Mouse (Mus musculus) activated CD4-positive, CD25-positive, alpha-beta regulatory T cell, adult 4 months (primary cell): ENCODE measurements around the gene Iars2. TPM values are rescaled to one million over a fixed set of nuclear protein-coding genes. Genes with fewer than 3 reads are reported as not detected.
"Not testable (repeated sequence)": the region's sequence is repeated elsewhere in the genome, so short reads cannot be mapped to it uniquely, and the experiment has no call there.

Experiments used
- ATAC-seq: one replicate; pipeline ENCODE4 v1.8.0; 2017
- polyA plus RNA-seq, 2 experiments: library from polyadenylated mRNA; unstranded; fragments of 100-300 nt; shearing (Covaris generic); gene quantifications; one replicate each; pipeline ENCODE4 v1.2.1; 2017

Iars2 gene
- polyA plus RNA-seq, 2 experiments from 2014 or later: 8.7 to 12.1 TPM

DNA sequence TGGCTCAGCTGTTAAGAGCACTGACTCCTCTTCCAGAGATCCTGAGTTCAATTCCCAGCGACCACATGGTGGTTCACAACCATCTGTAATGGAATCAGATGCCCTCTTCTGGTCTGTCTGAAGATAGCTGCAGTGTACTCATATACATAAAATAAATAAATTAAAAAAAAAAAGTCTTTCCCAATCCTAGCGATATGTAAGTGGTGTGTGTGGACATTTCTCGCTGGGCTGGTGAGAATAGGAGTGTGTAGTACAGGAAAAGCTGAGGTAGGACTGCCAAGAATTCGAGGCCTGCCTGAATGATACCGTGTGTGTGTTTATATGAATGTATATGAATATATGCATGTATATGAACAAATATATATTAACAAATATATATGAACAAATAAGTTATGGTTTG lies 2.2 kb upstream of the Iars2 start:
- ATAC-seq: no peak

DNA sequence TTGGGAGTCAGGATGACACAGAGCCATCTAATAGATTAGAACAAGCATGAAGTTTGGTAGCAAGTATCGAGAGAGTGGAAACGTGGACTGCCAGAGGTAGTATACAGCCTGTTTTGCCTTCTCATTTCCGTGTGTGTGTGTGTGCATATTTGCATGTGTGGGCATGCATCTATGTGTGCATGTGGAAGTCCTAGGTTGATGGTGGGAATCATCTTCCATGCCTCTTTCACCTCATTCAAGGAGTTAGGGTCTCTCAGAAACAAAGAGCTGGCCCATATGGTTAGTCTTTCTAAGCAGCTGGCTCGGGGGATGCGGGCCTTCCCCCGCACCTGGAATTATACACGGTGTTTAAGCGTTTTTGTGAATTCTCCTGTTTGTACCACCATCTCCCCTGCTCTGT lies 655 bp upstream of the Iars2 start:
- ATAC-seq: no peak

DNA sequence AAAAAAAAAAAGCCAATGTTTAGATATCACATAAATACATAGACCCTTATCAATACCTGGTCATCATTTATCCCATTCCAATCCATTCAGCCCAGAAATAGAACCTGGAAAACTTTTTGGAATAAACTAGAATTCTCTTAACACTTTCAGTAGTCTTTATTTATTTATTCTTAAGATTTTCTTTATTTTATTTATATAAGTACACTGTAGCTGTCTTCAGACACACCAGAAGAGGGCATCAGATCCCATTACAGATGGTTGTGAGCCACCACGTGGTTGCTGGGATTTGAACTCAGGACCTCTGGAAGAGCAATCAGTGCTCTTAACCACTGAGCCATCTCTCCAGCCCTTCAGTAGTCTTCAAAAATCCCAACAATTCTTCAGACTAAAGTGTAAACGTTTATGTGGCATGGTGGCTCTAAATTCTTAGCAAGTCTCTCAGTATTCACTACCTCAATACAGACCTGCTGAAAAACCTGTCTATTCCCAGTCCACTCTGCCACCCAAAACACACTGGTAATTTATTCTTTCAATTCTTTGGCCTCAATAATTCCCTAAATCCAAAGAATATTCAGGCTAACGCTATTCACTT lies 1.3 kb downstream of the Iars2 start:
- ATAC-seq: not testable (repeated sequence)

DNA sequence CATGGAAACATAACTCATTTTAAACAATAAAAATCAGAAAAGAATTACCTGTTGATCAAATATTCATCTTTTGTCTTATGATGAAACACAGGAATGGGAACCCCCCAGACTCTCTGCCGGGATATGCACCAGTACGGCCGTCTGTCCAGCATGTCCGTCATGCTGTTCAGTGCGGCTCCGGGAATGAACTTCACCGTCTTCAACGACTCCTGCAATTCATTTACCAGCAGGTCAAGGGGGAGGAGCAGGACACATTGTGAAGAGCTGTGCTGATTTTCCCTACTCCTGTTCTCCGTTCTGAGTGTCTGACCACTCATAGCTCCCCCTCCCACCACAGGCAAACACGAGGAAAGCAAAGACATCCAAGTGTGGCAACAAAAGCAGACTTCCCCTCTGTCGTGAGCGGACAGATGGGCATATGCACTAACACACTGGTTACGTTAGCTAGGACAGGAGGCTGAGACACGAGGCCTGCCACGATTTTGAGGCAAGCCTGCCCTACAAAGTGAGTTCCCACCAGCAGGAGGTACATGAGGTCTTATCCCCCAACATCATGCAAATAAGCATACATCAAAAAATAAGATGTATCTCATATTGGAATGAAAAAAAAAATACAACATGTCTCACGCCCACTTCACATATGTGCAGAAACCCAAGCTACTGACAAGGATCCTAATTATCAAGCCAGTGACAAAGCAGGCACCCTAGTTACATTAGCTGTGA lies 13.2 kb downstream of the Iars2 start:
- no peak for ATAC-seq

DNA sequence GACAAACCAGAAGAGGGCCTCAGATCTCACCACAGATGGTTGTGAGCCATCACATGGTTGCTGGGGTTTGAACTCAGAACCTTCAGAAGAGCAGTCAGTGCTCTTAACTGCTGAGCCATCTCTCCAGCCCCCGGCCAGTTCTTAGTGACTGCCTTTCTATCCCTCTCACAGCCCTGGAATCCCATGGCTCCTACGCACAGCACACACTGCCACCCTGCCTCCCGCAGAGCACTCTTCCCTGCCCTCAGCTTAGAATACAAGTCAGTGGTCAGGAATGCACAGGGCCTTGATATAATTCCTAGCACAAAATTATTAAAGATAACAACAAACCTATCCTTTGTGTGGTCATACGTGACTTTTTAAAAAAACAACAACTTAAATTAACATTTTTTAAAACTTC lies 14.7 kb downstream of the Iars2 start:
- no peak for ATAC-seq

DNA sequence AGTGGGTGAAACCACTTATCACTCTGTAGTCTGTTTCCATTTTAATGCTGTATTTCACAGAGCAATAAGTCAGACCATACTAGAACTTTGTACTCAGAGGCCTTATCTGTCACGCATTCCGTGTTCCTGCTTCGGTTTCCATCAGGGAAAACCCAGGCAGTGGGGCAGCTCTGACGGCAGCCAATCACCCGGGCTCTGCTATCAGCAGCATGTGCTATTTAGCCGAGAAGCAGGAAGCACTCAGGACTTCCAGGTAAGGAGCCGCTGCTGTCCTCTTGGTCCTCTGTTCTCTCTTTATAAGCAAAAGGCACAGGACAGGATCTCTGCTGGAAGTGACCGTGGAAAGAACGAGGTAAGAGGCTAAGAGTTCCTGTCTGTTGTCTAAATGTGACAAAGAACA lies 17.2 kb downstream of the Iars2 start:
- no peak for ATAC-seq

DNA sequence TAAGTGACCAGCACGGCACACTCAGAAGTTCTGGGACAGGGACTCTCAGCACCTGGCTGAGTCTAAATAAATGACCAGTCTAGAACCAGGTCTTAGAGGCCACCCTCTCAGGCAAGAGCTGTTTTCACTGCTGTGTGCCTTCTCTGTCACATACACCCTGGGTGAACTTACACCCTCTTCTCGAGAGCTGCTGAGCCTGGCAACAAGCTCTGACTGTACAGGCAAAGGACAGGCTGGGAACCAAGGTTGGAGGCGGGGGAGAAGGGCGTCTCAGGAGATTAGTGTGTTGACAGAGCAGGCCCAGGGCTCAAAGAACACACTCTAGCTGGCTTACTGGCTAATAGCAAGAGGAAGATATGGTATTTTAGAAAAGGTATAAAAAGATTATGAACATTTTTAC lies 20.3 kb downstream of the Iars2 start:
- ATAC-seq: no peak

DNA sequence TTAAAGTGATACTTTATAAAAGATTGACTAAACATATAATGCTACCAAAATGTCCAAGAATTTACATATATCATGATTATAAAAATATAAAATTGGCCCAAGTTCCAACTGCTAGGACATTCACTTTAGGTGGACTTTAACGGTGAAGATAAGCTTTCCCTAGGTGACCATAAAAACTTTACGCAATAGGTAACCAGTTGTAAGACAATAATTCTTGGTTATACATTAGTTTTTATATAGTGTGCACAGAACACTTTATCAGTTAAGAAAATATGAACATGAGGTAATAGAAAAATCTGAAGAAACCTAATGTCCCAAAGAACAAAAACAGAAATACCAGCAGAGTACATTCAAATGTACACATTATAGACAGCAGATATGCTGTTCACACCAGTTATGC lies 20.9 kb downstream of the Iars2 start:
- no peak for ATAC-seq

DNA sequence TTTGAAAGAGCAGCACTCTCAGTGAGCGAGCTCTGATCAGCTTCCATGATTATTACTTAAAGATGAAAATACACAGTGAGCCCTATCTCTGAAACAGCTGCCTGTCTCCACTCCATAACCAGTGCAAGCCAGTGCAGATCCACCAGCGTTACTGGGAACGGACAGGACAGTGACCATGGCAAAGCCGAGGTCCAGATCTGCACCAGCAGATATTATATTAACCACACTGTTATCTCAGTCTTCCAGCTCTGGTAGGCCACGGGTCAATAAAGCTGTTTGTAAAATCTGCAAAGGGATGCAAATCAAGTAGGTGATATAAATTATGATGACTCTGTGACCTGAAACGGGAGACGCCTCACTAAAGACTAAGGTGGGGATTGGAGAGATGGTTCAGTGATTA lies 21.6 kb downstream of the Iars2 start:
- no peak for ATAC-seq

DNA sequence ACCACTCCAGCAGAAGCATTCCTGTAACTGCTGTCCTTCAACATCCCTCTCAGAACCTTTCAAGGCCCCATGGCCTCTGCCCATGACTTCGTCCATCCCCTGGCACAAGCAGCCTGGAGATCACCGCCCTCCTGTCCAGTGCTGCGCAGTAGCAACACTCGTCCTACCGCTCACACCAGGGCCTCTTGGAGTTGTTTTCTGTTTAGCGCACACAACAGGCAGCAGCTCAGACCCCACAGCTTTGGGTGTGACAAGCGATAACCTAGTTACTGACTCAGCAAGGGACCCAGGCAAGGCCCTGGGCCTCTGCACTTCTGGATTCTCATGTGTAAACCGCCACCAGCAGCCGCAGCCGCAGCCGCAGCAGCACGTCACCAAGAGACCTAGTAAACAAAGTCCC lies 22.4 kb downstream of the Iars2 start:
- no peak for ATAC-seq

DNA sequence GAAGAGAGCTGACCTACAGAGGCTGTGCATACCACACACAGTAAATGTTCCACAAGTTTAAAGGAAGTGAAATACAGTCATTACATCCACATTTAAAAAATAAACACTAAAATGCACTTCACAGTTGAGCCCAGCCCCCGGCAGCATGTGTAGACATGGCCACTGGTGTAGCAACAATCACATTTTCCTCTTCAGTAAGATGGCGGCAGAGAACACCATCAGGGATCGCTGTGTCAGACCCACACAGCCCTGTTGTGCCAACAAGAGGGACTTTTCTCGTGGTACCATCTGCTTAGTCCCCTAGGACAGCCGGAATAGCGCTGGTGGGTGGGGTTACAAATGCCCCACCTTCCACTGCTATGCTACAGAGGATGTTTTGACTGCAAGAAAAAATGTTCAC lies 26.4 kb downstream of the Iars2 start:
- ATAC-seq: no peak

DNA sequence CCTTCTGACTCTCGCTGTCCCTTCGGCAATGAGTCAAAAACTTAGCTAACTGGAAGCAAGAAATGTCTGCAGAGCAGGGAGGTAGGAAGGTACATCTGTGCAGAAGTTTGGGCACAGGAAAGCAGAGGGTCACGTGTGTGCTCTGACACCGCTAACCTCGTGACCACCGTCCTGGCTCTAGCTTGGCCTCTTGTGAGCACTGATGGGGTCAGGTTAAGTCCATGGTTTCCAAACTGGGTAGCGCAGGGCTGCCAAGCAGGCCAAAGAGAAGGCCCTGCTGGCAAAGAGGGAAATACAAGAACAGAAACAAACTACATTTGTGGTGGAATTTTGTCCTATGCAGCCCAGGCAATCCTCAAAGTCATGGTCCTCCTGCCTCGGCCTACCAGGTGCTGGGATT lies 30.7 kb downstream of the Iars2 start:
- ATAC-seq: no peak

DNA sequence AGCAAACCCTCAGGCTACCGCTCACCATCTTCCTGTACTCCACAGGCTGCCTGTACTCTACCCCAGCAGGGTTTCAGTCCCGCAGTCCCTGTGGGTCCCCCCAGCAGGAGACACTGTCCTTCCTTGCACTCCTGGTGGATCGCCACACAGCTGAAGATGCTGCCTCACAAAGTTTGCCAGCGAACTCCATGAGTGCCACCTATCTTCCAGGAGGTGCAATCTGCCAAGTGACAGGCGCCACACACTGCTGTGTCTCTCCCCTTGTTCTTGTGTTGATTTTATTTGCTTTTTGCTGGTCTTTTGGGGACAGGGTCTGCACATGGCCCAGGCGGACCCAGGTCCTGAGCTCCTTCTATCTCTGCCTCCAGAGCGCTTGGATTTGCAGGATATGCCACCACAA lies 32.3 kb downstream of the Iars2 start:
- no peak for ATAC-seq

DNA sequence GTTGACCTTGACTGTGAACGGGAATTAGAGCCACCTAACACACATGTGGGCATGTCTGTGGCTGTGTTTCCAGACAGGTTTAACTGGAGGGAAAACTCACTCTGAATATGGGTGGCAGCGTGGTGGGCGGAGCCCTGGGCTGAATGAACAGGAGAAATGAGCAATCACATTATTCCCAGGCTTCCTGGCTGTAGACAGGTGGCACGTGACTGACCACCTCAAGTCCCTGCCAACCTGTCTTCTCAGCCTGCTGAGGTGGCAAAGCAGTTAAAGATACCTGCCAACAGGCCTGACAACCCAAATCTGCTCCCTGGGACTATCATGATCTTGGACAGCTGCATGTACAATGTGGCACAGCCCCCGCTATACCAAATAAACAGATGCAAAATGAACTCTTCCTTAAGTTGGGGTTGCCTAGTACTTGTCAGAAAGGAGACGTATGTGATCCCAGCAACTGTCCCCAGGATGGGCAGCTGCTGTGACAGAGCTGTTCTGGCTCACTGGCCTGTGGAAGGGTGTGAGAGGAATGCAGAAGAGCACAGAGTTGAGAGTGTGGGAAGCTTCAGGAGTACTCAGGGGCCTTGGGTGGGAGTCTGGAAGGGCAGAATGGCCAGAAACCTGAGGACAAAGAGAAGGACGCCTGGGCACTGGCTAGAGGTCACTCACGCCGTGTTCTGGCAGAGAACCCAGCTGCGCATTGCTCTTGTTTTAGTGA lies 36.4 kb downstream of the Iars2 start:
- ATAC-seq: no peak

DNA sequence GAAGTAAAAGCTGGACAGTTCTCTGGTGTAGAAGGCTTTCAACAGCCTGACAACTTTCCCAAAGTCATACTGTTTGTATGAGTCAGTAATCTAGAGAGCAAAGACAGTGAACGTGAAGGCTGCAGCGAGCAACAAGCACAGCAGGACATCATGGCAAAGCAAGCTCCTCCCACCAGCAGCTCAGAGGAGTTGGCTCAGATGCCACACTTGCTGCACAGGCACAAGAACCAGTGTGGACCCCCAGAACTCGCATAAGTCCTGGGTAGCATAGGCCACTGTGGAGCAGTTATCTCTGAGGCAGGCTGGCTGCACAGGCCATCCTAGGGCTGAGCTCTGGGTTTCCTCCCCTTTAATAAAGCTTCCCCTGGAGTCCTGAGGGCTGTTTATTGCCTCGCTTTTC lies 37.9 kb downstream of the Iars2 start:
- ATAC-seq: no peak

DNA sequence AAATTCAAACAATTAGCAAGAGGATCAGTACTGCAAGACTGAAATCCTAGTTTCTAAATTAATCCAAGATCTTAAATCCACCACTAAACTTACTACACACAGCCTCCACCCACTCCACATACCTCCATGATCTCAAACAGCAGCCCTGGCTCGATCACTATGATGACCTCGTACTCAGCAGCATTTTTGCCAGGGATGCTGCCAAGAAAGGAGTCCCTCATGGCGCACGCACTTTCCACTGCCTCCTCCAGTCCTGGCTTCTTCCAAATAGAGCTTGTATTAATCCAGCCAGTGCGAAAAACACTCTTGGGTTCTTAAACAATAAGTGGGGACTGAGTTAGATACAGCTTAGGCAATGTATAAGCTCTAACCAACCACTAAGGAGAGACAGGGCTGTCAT lies 40.0 kb downstream of the Iars2 start:
- no peak for ATAC-seq

DNA sequence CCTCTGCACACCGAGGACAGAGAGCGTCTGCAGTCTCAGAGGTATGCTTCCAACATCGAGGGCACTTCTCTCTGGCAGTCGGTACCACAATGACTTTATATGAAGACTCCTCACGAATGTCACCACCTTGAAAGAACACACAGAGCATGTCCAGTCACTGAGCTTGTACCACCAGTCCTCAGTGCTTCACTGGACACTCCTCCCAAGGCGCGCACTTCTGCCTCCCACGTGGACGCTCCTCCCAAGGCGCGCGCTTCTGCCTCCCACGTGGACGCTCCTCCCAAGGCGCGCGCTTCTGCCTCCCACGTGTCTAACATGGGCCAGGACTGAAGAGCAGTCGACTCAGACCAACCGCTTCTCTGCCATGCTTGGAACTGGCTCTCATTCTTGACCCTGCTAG lies 42.1 kb downstream of the Iars2 start:
- ATAC-seq: no peak

DNA sequence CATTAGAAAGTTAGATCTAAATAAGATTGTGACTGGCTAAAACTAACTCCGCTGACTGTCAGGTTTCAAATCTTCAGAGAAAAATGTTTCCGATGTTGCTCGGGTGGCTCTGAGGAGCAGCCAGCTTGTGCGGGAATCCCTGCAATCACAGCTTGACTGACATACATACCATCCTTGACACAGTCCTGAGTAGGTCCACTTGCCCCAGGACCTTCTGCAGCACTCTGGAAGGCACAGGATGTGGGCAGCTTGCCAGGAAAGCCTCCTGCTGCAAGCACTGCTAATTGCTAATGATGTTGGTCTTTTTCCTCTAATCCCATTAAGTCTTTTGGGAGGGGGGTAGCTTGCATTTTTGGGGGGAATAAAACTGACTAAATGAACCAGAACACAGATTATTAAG lies 44.0 kb downstream of the Iars2 start:
- no peak for ATAC-seq

DNA sequence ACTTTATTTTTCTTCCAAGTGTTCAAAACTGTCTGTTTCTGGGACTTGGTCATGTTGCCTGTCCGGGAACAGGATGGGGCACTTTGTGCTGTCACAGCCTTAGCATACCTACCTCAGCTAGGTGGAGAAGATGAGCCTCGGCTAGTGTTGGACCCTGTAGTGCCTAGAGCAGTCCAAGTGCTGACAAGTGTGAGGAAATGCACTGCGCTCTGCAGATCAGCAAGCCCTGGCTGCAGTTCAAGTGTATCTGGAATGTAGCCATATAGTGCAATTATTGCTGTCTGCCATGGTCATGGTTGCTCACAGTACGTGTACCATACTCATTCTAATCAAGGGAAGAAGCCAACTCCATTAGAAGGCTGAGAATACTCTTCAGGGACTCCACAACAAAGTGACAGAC lies 44.5 kb downstream of the Iars2 start:
- ATAC-seq: no peak

DNA sequence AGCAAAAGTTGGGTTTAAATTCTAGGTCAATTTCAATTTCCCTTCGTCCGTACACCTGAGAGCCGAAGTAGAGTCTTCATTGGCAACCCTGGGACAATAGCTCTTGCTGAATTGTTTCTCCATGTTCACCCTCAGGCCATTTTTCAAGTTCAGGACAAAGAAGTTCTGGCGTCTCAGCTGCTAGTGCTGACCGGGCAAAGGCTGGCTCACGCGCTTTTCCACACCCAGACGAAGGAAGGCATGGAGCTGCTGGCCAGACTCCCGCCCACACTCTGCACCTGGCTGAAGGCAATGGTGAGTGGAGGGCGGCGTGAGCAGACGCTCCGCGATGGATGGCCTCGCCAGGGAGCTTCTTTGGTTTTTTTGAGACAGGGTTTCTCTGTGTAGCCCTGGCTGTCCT lies 45.9 kb downstream of the Iars2 start:
- ATAC-seq: no peak

DNA sequence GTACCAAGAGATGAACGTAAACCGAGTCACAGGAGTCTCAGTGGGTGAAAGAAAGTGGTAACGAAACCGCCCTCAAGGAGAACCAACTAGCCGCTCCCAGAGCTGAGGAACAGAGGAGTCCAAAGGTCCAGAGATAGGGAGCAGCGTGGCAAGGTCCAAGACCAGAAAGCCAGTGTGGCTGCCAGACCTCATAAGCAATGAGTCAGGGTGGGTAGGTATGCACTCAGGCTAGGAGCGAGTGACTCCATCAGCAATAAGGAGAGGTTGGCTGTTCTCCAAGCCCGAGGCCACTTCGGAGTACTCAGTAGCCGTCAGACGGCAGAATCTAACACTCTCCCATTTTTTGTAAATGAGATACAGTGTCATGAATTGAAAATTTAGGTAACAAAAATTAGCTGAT lies 46.4 kb downstream of the Iars2 start:
- no peak for ATAC-seq

DNA sequence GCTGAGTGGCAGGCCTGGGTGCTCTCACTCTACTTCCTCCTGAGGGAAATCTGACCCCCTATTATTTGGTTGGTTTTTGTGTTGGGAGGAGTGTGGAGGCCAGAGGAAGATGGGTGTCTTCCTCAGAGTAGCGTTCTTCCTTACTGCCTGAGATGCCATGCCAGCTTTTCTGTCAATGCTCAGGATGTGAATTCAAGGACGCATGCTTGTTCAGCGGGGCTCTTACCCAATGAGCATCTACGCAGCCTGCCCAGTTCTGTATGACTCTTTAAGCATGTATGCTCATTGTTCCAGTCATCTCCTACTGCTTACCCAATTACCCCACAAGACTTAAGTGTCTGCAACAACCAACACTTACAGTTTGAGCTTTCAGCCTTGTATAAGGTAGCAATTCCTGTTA lies 48.6 kb downstream of the Iars2 start:
- no peak for ATAC-seq

DNA sequence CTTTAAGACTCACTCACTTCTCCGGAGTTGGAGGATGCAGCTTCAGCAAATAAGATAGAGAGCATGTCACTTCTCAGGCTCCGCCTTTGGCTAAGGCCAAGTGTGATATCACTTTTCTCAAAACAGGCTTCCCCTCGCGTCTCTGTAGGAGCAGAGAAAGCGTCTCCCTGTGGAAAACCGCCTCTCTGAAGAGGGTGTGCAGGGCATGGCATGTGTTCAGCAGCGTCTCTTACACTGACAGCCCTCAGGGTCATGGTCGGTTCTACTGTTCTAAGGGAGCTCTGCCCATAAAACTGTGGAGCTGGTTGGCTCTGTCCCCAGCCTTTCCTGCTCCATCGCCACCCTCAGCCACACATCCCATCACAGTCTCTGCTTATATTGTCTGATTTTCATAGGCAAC lies 49.9 kb downstream of the Iars2 start:
- ATAC-seq: no peak

DNA sequence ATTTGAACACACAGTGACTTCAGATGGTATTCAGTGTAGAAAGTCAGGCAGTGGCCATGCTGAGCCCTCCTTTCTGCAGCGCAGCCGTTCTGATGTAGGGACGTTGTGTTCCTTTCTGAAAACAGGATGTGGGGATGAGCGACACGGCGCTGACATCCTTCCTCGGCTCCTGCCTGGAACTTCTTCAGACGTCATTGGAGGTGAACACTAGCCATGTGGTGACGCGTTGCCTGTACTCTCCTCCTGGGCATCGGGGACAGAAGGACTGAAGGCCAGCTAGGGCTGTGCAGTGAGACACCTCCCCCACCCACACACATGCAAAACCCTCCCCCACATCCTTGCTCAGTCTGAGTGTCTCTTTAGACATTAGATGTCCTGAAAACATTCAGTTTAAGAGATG lies 52.2 kb downstream of the Iars2 start:
- no peak for ATAC-seq
